Mouse (Mus musculus) midbrain, embryonic 13.5 days (tissue): Measurements from ENCODE around the gene Tubgcp5. TPM values are rescaled to one million over a fixed set of nuclear protein-coding genes. Genes with fewer than 3 reads are reported as not detected.
"Not testable (repeated sequence)": the region's sequence is repeated elsewhere in the genome, so short reads cannot be mapped to it uniquely, and the experiment has no call there.

Experiments
- ATAC-seq: fragments of 200-750 bp; cut with Nextera tagmentation; 2 replicates; pipeline ENCODE4 v1.8.0; 2017; ENCODE audit warnings: mild to moderate bottlenecking, moderate TSS enrichment, moderate library complexity
- H3K27ac ChIP-seq: fragments of 300-500 bp; sonication (generic); 2 replicates; pipeline ENCODE4 v1.5.1; 2015; ENCODE audit warnings: inconsistent platforms, mild to moderate bottlenecking, moderate library complexity
- H3K27me3 ChIP-seq: fragments of 300-500 bp; sonication (generic); 2 replicates; pipeline ENCODE4 v1.6.1; 2015; ENCODE audit warnings: mild to moderate bottlenecking, inconsistent platforms
- H3K36me3 ChIP-seq: fragments of 300-500 bp; sonication (generic); 2 replicates; pipeline ENCODE4 v1.6.1; 2015; ENCODE audit warnings: mild to moderate bottlenecking, inconsistent platforms
- H3K4me1 ChIP-seq: fragments of 300-500 bp; sonication (generic); replicated peaks from 2 replicates; pipeline ENCODE4 v1.6.1; 2015; ENCODE audit warnings: inconsistent platforms
- H3K4me2 ChIP-seq: fragments of 300-500 bp; sonication (generic); replicated peaks from 2 replicates; pipeline ENCODE4 v1.6.1; 2015; ENCODE audit warnings: moderate library complexity, mild to moderate bottlenecking, inconsistent platforms
- H3K4me3 ChIP-seq: fragments of 300-500 bp; sonication (generic); replicated peaks from 2 replicates; pipeline ENCODE4 v1.5.1; 2015; ENCODE audit warnings: mild to moderate bottlenecking, inconsistent platforms
- H3K9ac ChIP-seq: fragments of 300-500 bp; sonication (generic); replicated peaks from 2 replicates; pipeline ENCODE4 v1.6.1; 2015; ENCODE audit warnings: mild to moderate bottlenecking, inconsistent platforms
- H3K9me3 ChIP-seq: fragments of 300-500 bp; sonication (generic); 2 replicates; pipeline ENCODE4 v1.6.1; 2016; ENCODE audit warnings: mild to moderate bottlenecking, inconsistent platforms
- WGBS: fragments of 180-500 bp; shearing (Covaris S2); methylation state at CpG from one replicate; pipeline ENCODE4 v1.1.7; 2015; 5-methylcytosine and 5-hydroxymethylcytosine counted together
- polyA plus RNA-seq: library from polyadenylated mRNA; unstranded; fragments of >200 nt; fragmentation: Nextera tagmentation; extraction: Ambion mirVana; gene quantifications from 2 replicates; pipeline ENCODE4 v1.2.1, GENCODE M21; 2015

Tubgcp5 gene
- 40.8 and 44.5 TPM in 2 replicates for polyA plus RNA-seq

- H3K9ac ChIP-seq, result peak within 1 kb of the TSS; percentile 91
- H3K9me3 ChIP-seq, result no peaks in the 10 kb centered on the region
- peaks cover 25% of the 10 kb centered on the region for H3K36me3 ChIP-seq
- peak within 1 kb of the TSS; percentile 81 for H3K27ac ChIP-seq
- under 1% methylated on average over 51 of the region's 51 CpGs for WGBS
- H3K4me3 ChIP-seq, result peak within 1 kb of the TSS; percentile 74
- H3K4me2 ChIP-seq, result peak within 1 kb of the TSS; percentile 76
- peak; percentile 99 for ATAC-seq
- H3K27me3 ChIP-seq, result no peaks in the 10 kb centered on the region
- H3K4me1 ChIP-seq, result peaks cover 17% of the 10 kb centered on the region
These were observed at the start of gene Tubgcp5 for GRCm38 (mm10) chr7:55793952-55794603. Gene Tubgcp5, plus strand, starts transcription at chr7:55794154.

GRCm38 (mm10) chr7:55744566-55745220 is 49.3 kb upstream of the Tubgcp5 start:
- Histone ChIP-seq H3K4me3 (no peak overlapping the region), H3K27ac (no peak overlapping the region), H3K27me3 (no peaks in the 10 kb centered on the region), H3K9ac (no peak overlapping the region), H3K9me3 (no peaks in the 10 kb centered on the region), H3K4me1 (peaks cover 5% of the 10 kb centered on the region), H3K4me2 (no peak overlapping the region), H3K36me3 (no peaks in the 10 kb centered on the region)
- ATAC-seq, result 0 out of 2 replicates have a peak, but pooled peaks have one; percentile 48
- 35% methylated on average over 10 of the region's 10 CpGs for WGBS

- WGBS, result 81% methylated on average over 3 of the region's 3 CpGs
- no peak overlapping the region for H3K4me3 ChIP-seq
- no peaks in the 10 kb centered on the region for H3K27me3 ChIP-seq
- no peak overlapping the region for H3K27ac ChIP-seq
- no peaks in the 10 kb centered on the region for H3K9me3 ChIP-seq
- no peaks in the 10 kb centered on the region for H3K4me1 ChIP-seq
- H3K4me2 ChIP-seq, result no peak overlapping the region
- H3K9ac ChIP-seq, result no peak overlapping the region
- ATAC-seq, result no peak
- H3K36me3 ChIP-seq, result no peaks in the 10 kb centered on the region
These were observed 43.1 kb upstream of the Tubgcp5 start for GRCm38 (mm10) chr7:55750841-55751240.

GRCm38 (mm10) chr7:55759346-55759745 is 34.6 kb upstream of the Tubgcp5 start:
- H3K4me3 ChIP-seq, result no peak overlapping the region
- H3K27ac ChIP-seq, result no peak overlapping the region
- H3K9me3 ChIP-seq, result no peaks in the 10 kb centered on the region
- H3K4me2 ChIP-seq, result no peak overlapping the region
- H3K4me1 ChIP-seq, result no peaks in the 10 kb centered on the region
- no peak for ATAC-seq
- no peaks in the 10 kb centered on the region for H3K36me3 ChIP-seq
- no peaks in the 10 kb centered on the region for H3K27me3 ChIP-seq
- H3K9ac ChIP-seq, result no peak overlapping the region
- 46% methylated on average over 3 of the region's 3 CpGs for WGBS

GRCm38 (mm10) chr7:55767926-55768325 is 26.0 kb upstream of the Tubgcp5 start, which contains the start of gene Siglech:
Gene Siglech, plus strand, starts transcription at chr7:55768178.
- no peaks in the 10 kb centered on the region for H3K9me3 ChIP-seq
- no peaks in the 10 kb centered on the region for H3K27me3 ChIP-seq
- H3K9ac ChIP-seq, result no peak within 1 kb of the TSS
- no peak within 1 kb of the TSS for H3K4me2 ChIP-seq
- H3K4me3 ChIP-seq, result no peak within 1 kb of the TSS
- no peak for ATAC-seq
- no peaks in the 10 kb centered on the region for H3K4me1 ChIP-seq
- H3K36me3 ChIP-seq, result no peaks in the 10 kb centered on the region
- no peak within 1 kb of the TSS for H3K27ac ChIP-seq
- 55% methylated on average over 3 of the region's 3 CpGs for WGBS

- Histone ChIP-seq H3K27ac (no peak overlapping the region), H3K9me3 (no peaks in the 10 kb centered on the region), H3K4me2 (no peak overlapping the region), H3K9ac (no peak overlapping the region), H3K4me1 (no peaks in the 10 kb centered on the region), H3K36me3 (no peaks in the 10 kb centered on the region), H3K4me3 (no peak overlapping the region), H3K27me3 (no peaks in the 10 kb centered on the region)
- WGBS, result 67% methylated on average over 4 of the region's 4 CpGs
- ATAC-seq, result no peak
These were observed 13.9 kb upstream of the Tubgcp5 start for GRCm38 (mm10) chr7:55780011-55780410.

GRCm38 (mm10) chr7:55782493-55782892 is 11.5 kb upstream of the Tubgcp5 start:
- H3K4me2 ChIP-seq, result no peak overlapping the region
- no peaks in the 10 kb centered on the region for H3K9me3 ChIP-seq
- ATAC-seq, result no peak
- H3K4me3 ChIP-seq, result no peak overlapping the region
- no peak overlapping the region for H3K9ac ChIP-seq
- H3K27me3 ChIP-seq, result no peaks in the 10 kb centered on the region
- H3K36me3 ChIP-seq, result no peaks in the 10 kb centered on the region
- no peaks in the 10 kb centered on the region for H3K4me1 ChIP-seq
- WGBS, result 71% methylated on average over 3 of the region's 3 CpGs
- no peak overlapping the region for H3K27ac ChIP-seq

- no peaks in the 10 kb centered on the region for H3K9me3 ChIP-seq
- no peaks in the 10 kb centered on the region for H3K4me1 ChIP-seq
- no peak for ATAC-seq
- 95% methylated on average over 3 of the region's 3 CpGs for WGBS
- H3K27me3 ChIP-seq, result no peaks in the 10 kb centered on the region
- no peaks in the 10 kb centered on the region for H3K36me3 ChIP-seq
- no peak overlapping the region for H3K4me3 ChIP-seq
- no peak overlapping the region for H3K9ac ChIP-seq
- no peak overlapping the region for H3K27ac ChIP-seq
- no peak overlapping the region for H3K4me2 ChIP-seq
These were observed 9.4 kb upstream of the Tubgcp5 start for GRCm38 (mm10) chr7:55784580-55784979.

- H3K4me3 ChIP-seq, H3K36me3 ChIP-seq, H3K27ac ChIP-seq, H3K4me2 ChIP-seq, ATAC-seq, H3K27me3 ChIP-seq, H3K9ac ChIP-seq, H3K9me3 ChIP-seq: not testable (repeated sequence)
- 89% methylated on average over 5 of the region's 5 CpGs for WGBS
- H3K4me1 ChIP-seq, result peaks cover 17% of the 10 kb centered on the region
These were observed 3.4 kb upstream of the Tubgcp5 start for GRCm38 (mm10) chr7:55790586-55790985.

GRCm38 (mm10) chr7:55792280-55792679 is 1.7 kb upstream of the Tubgcp5 start:
- Histone ChIP-seq H3K4me3 (no peak overlapping the region), H3K27ac (peak overlapping the region; percentile 35), H3K9ac (peak overlapping the region; percentile 49; the same call in 1 of the 2 replicates), H3K4me1 (peaks cover 17% of the 10 kb centered on the region), H3K27me3 (no peaks in the 10 kb centered on the region), H3K36me3 (peaks cover 14% of the 10 kb centered on the region), H3K9me3 (no peaks in the 10 kb centered on the region), H3K4me2 (no peak overlapping the region)
- ATAC-seq, result no peak
- 58% methylated on average over 3 of the region's 3 CpGs for WGBS

- Histone ChIP-seq H3K27ac (peak overlapping the region; percentile 81), H3K4me2 (peak overlapping the region; percentile 76), H3K27me3 (no peaks in the 10 kb centered on the region), H3K4me1 (peaks cover 17% of the 10 kb centered on the region), H3K9me3 (no peaks in the 10 kb centered on the region), H3K36me3 (peaks cover 20% of the 10 kb centered on the region), H3K9ac (peak overlapping the region; percentile 91), H3K4me3 (peak overlapping the region; percentile 74)
- peak; percentile 51 for ATAC-seq
- 35% methylated on average over 13 of the region's 13 CpGs for WGBS
These were observed 560 bp upstream of the Tubgcp5 start for GRCm38 (mm10) chr7:55793236-55793951.

GRCm38 (mm10) chr7:55799981-55800380 is 6.0 kb downstream of the Tubgcp5 start:
- H3K4me2 ChIP-seq, result no peak overlapping the region
- H3K36me3 ChIP-seq, result peaks cover 70% of the 10 kb centered on the region
- WGBS, result 88% methylated on average over 3 of the region's 3 CpGs
- no peak overlapping the region for H3K27ac ChIP-seq
- no peaks in the 10 kb centered on the region for H3K9me3 ChIP-seq
- no peak overlapping the region for H3K4me3 ChIP-seq
- no peak overlapping the region for H3K9ac ChIP-seq
- H3K4me1 ChIP-seq, result peaks cover 6% of the 10 kb centered on the region
- no peak for ATAC-seq
- H3K27me3 ChIP-seq, result no peaks in the 10 kb centered on the region
